Mouse (Mus musculus): Measurements from ENCODE around the gene Rgs7bp. TPM values are rescaled to one million over a fixed set of nuclear protein-coding genes. Genes with fewer than 3 reads are reported as not detected.

Rgs7bp gene
- polyA plus RNA-seq (2014; fragmentation: Illumina TruSeq; extraction: RNeasy Lipid Tissue Mini Kit (QIAGEN cat#74804); ENCODE audit: low read depth, low replicate concordance): 2.6 TPM

DNA sequence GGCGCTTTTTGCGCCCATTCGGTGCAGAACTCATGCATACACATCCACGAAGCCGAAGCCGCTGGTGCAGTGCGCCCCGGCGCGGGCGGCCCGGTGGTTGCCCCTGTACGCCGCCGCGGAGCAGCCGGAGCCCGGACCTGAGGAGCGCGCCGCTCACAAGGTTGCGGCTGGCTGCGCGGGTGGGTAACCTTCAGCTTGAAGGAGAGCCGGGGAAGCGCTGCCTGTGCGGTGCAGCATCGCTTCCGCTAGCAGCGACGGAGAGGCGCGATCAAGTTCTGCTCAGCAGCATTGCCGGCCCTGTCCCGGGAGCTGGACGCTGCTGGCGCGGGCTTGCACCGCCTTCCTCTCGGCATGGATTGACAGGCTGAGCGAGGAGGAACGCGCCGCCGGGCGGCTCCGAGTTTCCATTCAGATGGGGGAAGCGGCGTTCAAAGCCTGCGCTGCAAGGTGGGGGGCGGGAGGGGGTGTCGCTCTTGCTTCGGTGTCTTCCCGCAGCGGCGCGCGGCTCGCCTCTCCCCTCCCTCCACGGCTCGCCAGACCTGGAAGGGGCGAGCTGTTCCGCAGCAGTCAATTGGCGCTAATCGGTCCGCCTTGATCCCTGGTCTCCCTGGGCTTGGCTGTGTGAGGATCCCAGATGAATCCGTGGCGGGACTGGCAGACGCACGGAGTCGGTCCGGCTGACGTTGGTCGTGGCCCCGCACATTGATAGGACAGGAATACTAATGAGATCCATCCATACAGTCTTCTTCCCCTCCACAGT lies at the start of gene Rgs7bp:
Rgs7bp (minus strand) TSS at position 750 of the 760 bp plus-strand sequence.

DNA sequence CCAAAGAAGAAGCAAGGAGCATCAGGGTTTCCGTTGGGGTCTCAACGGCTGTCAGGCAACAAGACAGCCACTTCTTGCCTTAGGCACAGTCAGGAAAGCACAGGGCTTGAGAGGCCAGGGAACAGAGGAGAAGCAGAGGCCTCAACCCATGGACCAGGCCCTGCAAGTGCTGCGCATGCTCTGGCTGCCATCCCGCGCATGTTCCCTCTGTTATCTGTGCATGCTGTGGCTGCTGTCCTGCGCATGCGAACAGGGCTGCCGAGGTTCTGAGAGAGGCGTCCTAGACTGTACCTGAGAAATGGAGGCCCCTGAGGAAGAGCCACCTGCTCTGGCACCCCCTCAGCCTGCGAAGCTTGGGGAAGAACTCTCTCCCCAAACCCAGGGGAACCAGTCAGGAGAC lies 27.1 kb upstream of the Rgs7bp start, which contains the start of gene 4933425L06Rik:
4933425L06Rik (plus strand) TSS at position 261 of the 400 bp plus-strand sequence.

Other genes with a start within 250 kb of the Rgs7bp start
- gene Cwc27, start 237.8 kb downstream of the Rgs7bp start, polyA plus RNA-seq (2014; fragmentation: Illumina TruSeq; extraction: RNeasy Lipid Tissue Mini Kit (QIAGEN cat#74804); ENCODE audit: low read depth, low replicate concordance): 12.4 TPM
- not detected for gene Shisal2b, start 191.0 kb downstream of the Rgs7bp start, polyA plus RNA-seq (2014; fragmentation: Illumina TruSeq; extraction: RNeasy Lipid Tissue Mini Kit (QIAGEN cat#74804); ENCODE audit: low read depth, low replicate concordance)
- gene 4933425L06Rik, start 27.2 kb upstream of the Rgs7bp start, polyA plus RNA-seq (2014; fragmentation: Illumina TruSeq; extraction: RNeasy Lipid Tissue Mini Kit (QIAGEN cat#74804); ENCODE audit: low read depth, low replicate concordance): 0.22 TPM
- gene Rnf180, start 239.9 kb upstream of the Rgs7bp start, polyA plus RNA-seq (2014; fragmentation: Illumina TruSeq; extraction: RNeasy Lipid Tissue Mini Kit (QIAGEN cat#74804); ENCODE audit: low read depth, low replicate concordance): 47.0 TPM